Mouse (Mus musculus): ENCODE data around the gene Strada. TPM values are rescaled to one million over a fixed set of nuclear protein-coding genes. Genes with fewer than 3 reads are reported as not detected.

Strada gene
- total and polyA plus RNA-seq, 2 experiments from 2014 or later: 12.6 to 18.7 TPM

DNA sequence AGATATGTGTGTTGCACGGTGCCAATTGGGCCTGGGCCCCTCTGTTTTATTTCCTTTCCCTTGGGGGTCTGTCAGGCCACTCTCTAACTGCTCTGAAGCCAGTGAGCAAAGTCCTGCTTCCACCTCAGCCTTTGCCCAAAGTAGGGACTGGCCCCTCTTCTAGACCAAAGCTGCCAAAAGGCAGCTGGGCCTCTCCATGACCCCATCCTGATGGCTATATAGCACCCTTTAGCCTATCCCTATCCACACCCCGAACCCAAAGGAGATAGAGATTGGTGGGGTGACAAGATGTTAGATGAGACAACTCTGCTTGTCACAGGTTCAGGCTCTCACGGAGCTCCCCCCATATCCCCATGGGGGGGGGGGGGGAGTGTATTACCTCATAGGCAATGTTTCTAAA is 46.2 kb downstream of the Strada start:
- ATAC-seq (ENCODE audit: insufficient read depth, low read depth) (no peak), DNase-seq (ENCODE audit: low spot score) (no peak)
- H3K9ac ChIP-seq (replicated peaks; ENCODE audit: low read depth, low read length): no peak overlapping the region
- H3K4me1 ChIP-seq (ENCODE audit: control insufficient read depth, insufficient read depth): no peaks in the 10 kb centered on the region
- H3K27me3 ChIP-seq (ENCODE audit: control insufficient read depth, insufficient read depth, low read length): no peaks in the 10 kb centered on the region
- 55% methylated on average over 3 of the region's 3 CpGs for WGBS
- H3K27ac ChIP-seq (ENCODE audit: low read depth): no peak overlapping the region
- H3K4me2 ChIP-seq (ENCODE audit: low read depth, low read length): no peak overlapping the region
- H3K4me3 ChIP-seq (ENCODE audit: low read depth, low read length): no peak overlapping the region
- H3K36me3 ChIP-seq (replicated peaks; ENCODE audit: control insufficient read depth, insufficient read depth, low read length): peaks cover 59% of the 10 kb centered on the region
- TF ChIP-seq CTCF (IDR thresholded peaks at IDR 0.05; ENCODE audit: low read depth) (no peak), EP300 (IDR thresholded peaks at IDR 0.05; ENCODE audit: low read depth) (no peak)
- H3K9me3 ChIP-seq (replicated peaks; ENCODE audit: control insufficient read depth, low read length): no peaks in the 10 kb centered on the region

GRCm38 (mm10) chr11:106154770-106155169 is 47.2 kb downstream of the Strada start:
- Histone ChIP-seq H3K27ac (ENCODE audit: low read depth) (no peak overlapping the region), H3K4me1 (ENCODE audit: control insufficient read depth, insufficient read depth) (no peaks in the 10 kb centered on the region), H3K9me3 (replicated peaks; ENCODE audit: control insufficient read depth, low read length) (no peaks in the 10 kb centered on the region), H3K4me2 (ENCODE audit: low read depth, low read length) (no peak overlapping the region), H3K9ac (replicated peaks; ENCODE audit: low read depth, low read length) (no peak overlapping the region), H3K36me3 (replicated peaks; ENCODE audit: control insufficient read depth, insufficient read depth, low read length) (peaks cover 68% of the 10 kb centered on the region), H3K27me3 (ENCODE audit: control insufficient read depth, insufficient read depth, low read length) (no peaks in the 10 kb centered on the region), H3K4me3 (ENCODE audit: low read depth, low read length) (no peak overlapping the region)
- no peak for TF ChIP-seq CTCF (IDR thresholded peaks at IDR 0.05; ENCODE audit: low read depth)
- TF ChIP-seq EP300 (IDR thresholded peaks at IDR 0.05; ENCODE audit: low read depth): no peak
- WGBS: 61% methylated on average over 2 of the region's 2 CpGs
- DNase-seq (ENCODE audit: low spot score): no peak
- ATAC-seq (ENCODE audit: insufficient read depth, low read depth): no peak

DNA sequence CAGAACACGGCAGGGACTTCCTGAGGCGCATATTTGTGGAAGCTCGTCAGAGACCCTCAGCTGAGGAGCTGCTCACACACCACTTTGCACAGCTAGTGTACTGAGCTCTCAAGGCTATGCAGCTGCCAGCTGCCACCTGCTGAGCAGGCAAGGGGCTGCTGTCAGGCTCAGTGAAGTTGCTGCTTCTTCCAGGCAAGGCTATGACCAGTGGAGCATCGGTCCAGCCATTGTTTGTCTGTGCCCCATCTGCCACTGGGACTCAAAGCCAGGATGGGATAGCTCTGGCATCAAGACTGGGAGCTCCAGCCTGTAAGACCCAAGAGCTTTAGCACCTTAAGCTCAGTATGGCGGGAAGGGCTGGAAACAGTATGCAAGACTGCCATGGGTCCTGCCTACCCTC is 47.9 kb downstream of the Strada start:
- DNase-seq (ENCODE audit: low spot score): no peak
- Histone ChIP-seq H3K9me3 (replicated peaks; ENCODE audit: control insufficient read depth, low read length) (no peaks in the 10 kb centered on the region), H3K9ac (replicated peaks; ENCODE audit: low read depth, low read length) (no peak overlapping the region), H3K4me3 (ENCODE audit: low read depth, low read length) (no peak overlapping the region), H3K36me3 (replicated peaks; ENCODE audit: control insufficient read depth, insufficient read depth, low read length) (peaks cover 75% of the 10 kb centered on the region), H3K27me3 (ENCODE audit: control insufficient read depth, insufficient read depth, low read length) (no peaks in the 10 kb centered on the region), H3K4me1 (ENCODE audit: control insufficient read depth, insufficient read depth) (no peaks in the 10 kb centered on the region), H3K4me2 (ENCODE audit: low read depth, low read length) (no peak overlapping the region), H3K27ac (ENCODE audit: low read depth) (no peak overlapping the region)
- TF ChIP-seq EP300 (IDR thresholded peaks at IDR 0.05; ENCODE audit: low read depth): no peak
- TF ChIP-seq CTCF (IDR thresholded peaks at IDR 0.05; ENCODE audit: low read depth): no peak
- WGBS: 80% methylated on average over 5 of the region's 5 CpGs
- no peak for ATAC-seq (ENCODE audit: insufficient read depth, low read depth)

DNA sequence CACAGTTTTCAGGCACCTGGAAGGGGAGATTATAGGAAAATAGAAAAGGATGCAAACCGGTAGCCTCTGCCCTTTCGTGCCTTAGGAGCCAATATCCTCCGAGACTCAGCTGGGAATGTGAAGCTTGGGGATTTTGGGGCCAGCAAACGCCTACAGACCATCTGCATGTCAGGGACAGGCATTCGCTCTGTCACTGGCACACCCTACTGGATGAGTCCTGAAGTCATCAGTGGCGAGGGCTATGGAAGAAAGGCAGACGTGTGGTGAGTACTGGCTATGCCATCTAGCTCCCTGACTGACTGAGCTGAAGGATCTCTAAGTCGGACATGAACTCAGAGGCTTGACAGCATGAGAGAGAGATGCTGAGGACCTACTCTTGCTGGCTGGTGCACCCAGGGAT is 49.8 kb downstream of the Strada start:
- Histone ChIP-seq H3K9me3 (replicated peaks; ENCODE audit: control insufficient read depth, low read length) (no peaks in the 10 kb centered on the region), H3K36me3 (replicated peaks; ENCODE audit: control insufficient read depth, insufficient read depth, low read length) (peaks cover 94% of the 10 kb centered on the region), H3K4me3 (ENCODE audit: low read depth, low read length) (no peak overlapping the region), H3K4me2 (ENCODE audit: low read depth, low read length) (no peak overlapping the region), H3K27ac (ENCODE audit: low read depth) (no peak overlapping the region), H3K27me3 (ENCODE audit: control insufficient read depth, insufficient read depth, low read length) (no peaks in the 10 kb centered on the region), H3K9ac (replicated peaks; ENCODE audit: low read depth, low read length) (no peak overlapping the region), H3K4me1 (ENCODE audit: control insufficient read depth, insufficient read depth) (no peaks in the 10 kb centered on the region)
- TF ChIP-seq EP300 (IDR thresholded peaks at IDR 0.05; ENCODE audit: low read depth): no peak
- no peak for TF ChIP-seq CTCF (IDR thresholded peaks at IDR 0.05; ENCODE audit: low read depth)
- ATAC-seq (ENCODE audit: insufficient read depth, low read depth): no peak
- whole genome bisulfite sequencing: 78% methylated on average over 8 of the region's 8 CpGs
- no peak for DNase-seq (ENCODE audit: low spot score)

GRCm38 (mm10) chr11:106151219-106151618 is 50.7 kb downstream of the Strada start:
- Histone ChIP-seq H3K9ac (replicated peaks; ENCODE audit: low read depth, low read length) (no peak overlapping the region), H3K4me3 (ENCODE audit: low read depth, low read length) (no peak overlapping the region), H3K9me3 (replicated peaks; ENCODE audit: control insufficient read depth, low read length) (no peaks in the 10 kb centered on the region), H3K27ac (ENCODE audit: low read depth) (no peak overlapping the region), H3K4me1 (ENCODE audit: control insufficient read depth, insufficient read depth) (no peaks in the 10 kb centered on the region), H3K36me3 (replicated peaks; ENCODE audit: control insufficient read depth, insufficient read depth, low read length) (peaks cover 90% of the 10 kb centered on the region), H3K27me3 (ENCODE audit: control insufficient read depth, insufficient read depth, low read length) (no peaks in the 10 kb centered on the region), H3K4me2 (ENCODE audit: low read depth, low read length) (no peak overlapping the region)
- TF ChIP-seq EP300 (IDR thresholded peaks at IDR 0.05; ENCODE audit: low read depth) (no peak), CTCF (IDR thresholded peaks at IDR 0.05; ENCODE audit: low read depth) (no peak)
- ATAC-seq (ENCODE audit: insufficient read depth, low read depth) (no peak), DNase-seq (ENCODE audit: low spot score) (no peak)
- 79% methylated on average over 3 of the region's 3 CpGs for WGBS
